Mouse (Mus musculus): ENCODE measurements at regions not wholly inside any gene's neighbourhood (a gene's known extent, or its start where the extent isn't known, plus 50 kb on each side); places are given as distances from the start of the nearest gene placed in this dataset.

DNA sequence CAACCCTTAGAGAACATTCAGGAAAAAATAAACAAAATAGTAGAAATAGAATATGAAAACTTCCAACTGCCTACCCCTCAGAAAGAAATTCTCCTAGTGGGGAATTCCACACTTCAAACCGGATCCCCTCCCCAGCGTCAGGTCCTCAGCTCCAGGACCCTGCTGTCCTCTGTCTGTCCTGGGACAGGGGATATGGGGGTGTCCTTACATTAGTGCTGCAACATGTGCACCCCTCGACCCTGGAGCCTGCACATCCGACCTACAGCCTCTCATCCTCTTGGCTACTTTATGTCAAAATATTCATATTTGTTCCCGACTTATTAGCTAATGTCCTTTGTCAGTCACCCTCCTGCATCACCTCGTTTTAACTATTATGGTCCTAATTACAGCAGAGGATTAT is 106.0 kb upstream of the Mrps22 start:
- TF ChIP-seq POLR2A (IDR thresholded peaks at IDR 0.05; ENCODE audit: control insufficient read depth, low read depth, low read length) (no peak), CTCF (IDR thresholded peaks at IDR 0.05; ENCODE audit: control insufficient read depth, insufficient read depth, insufficient replicate concordance, low read depth, low read length) (no peak)
